Mouse (Mus musculus) left cerebral cortex, adult 8-10 months (tissue): ENCODE results near the gene Akap11. TPM values are rescaled to one million over a fixed set of nuclear protein-coding genes. Genes with fewer than 3 reads are reported as not detected.

ENCODE experiments used
- DNase-seq, 2 experiments: peaks; one replicate each; pipeline ENCODE4 v3.0.0; 2022; ENCODE audit warnings: low spot score in 2 of 2
- total RNA-seq, 4 experiments: library from RNA; stranded (reverse); gene quantifications; 2 replicates each; pipeline ENCODE4 v1.2.4; 2022

The Akap11 gene
- total RNA-seq, 4 experiments from 2014 or later: 167 to 206 (median 186) TPM

- no peak for DNase-seq
Measured at GRCm38 (mm10) chr14:78448807-78449406, 87.7 kb downstream of the Akap11 start.

DNA sequence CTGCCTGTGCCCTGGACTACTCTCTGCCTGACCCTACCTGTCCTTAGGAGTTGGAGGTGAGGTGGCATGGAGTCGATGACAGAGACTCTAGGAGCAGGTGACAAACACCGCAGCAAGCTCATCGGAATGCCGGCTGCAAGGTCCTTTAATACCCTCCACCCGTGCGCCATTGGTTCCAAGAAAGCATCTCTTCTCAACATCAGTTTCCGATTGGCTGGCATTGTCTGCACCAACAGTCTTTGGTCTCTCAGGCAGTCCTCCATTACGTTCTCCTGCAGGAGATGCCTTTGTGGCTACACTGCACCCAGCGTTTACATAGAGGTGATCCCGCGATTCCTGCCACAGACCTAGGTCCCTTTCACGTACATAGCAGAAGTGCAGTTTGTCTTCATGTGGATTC lies 88.6 kb downstream of the Akap11 start:
- no peak for DNase-seq

DNA sequence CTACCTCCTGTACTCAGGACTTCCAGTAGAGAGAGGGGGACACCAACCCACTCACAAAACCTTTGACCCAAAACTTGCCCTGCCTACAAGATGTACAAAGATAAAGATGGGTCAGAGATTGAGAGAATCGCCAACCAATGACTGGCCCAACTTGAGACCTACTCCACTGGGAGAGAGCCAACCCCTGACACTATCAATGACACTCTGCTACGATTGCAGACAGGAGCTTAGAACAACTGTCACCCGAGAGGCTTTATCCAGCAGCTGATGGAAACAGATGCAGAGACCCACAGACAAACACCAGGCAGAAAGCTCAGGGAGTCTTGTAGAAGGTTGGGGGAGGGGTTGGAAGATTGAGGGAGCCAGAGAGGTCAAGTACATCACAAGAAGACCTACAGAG lies 89.1 kb downstream of the Akap11 start:
- no peak for DNase-seq

Other genes with a start within 250 kb of the Akap11 start
- under 1 TPM in 2 of 4 experiments, not detected in 2; 0.15 to 0.23 TPM for gene Tnfsf11, start 228.8 kb downstream of the Akap11 start, total RNA-seq
- 10 to 100 TPM; 62.4 to 73.0 (median 68.9) TPM for gene Dgkh, start 196.0 kb upstream of the Akap11 start, total RNA-seq